Mouse (Mus musculus): Measurements from ENCODE around the gene Lrpprc. TPM values are rescaled to one million over a fixed set of nuclear protein-coding genes. Genes with fewer than 3 reads are reported as not detected.

Gene Lrpprc
- total and polyA plus RNA-seq, 3 experiments = 32.0 to 148 (median 125) TPM

DNA sequence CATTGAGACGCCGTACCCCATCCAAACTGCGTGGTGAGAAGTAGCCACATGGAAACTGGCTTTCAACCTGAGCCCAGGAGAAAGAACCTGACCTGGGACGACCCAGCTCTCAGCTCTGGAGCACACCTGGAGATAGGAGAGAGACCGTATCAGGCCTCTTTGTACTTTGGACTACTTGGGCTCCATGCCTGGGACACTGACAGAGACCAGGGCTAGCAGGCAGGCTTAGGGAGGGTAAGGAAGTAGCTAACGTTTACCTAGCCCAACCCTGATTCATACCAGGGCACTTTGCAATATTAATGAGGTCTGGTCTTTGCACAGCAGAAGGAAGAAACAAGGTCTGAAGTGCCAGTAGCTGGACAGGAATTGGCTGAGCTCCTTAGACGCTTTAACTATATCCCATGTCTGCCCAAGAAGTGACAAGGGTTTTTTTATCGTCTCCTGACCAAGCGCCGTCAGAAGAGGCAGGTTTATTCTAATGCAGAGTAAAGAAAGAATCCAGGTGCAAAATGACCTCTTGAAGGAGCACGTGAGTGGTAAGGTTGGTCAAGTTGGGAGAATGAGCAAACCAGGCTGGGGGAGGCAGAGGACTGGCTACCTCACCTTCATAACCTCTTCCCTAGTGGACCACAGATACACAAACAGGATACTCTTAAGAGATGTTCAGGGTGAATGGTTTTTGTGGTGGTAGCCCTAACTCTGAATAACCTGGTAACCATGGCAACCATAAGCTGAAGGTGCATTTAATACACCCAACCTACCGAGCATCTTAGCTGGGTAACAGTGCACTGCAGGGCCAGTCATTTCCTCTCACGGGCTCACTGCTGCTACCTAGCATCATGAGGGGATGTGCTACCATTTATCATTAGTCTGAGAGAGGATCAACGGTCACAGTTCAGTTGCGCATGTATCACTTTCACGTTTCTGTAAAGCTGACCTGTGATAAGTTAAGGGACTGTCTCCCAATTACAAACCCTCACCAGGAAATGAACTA lies 117.9 kb downstream of the Lrpprc start:
- H3K4me1 ChIP-seq (ENCODE audit: control insufficient read depth, insufficient read depth, low read length) = no peaks in the 10 kb centered on the region
- no peak for TF ChIP-seq EP300 (IDR thresholded peaks at IDR 0.05; ENCODE audit: insufficient read depth, low read depth, low read length)
- TF ChIP-seq CTCF (IDR thresholded peaks at IDR 0.05) = no peak
- no peak for TF ChIP-seq POLR2A (IDR thresholded peaks at IDR 0.05; ENCODE audit: insufficient read depth, low read depth, low read length)
- no peaks in the 10 kb centered on the region for H3K79me2 ChIP-seq (replicated peaks; ENCODE audit: control insufficient read depth, insufficient read depth, low read length)
- 69% methylated on average over 16 of the region's 16 CpGs for WGBS
- H3K27ac ChIP-seq = no peak overlapping the region
- 0 out of 2 replicates have a peak, but pooled peaks cover 2% of the 10 kb centered on the region for H3K27me3 ChIP-seq (ENCODE audit: control insufficient read depth, insufficient read depth, low read length)
- intact Hi-C loops (cut with DNase I) = no loop called here
- H3K4me3 ChIP-seq = no peak overlapping the region
- no peak overlapping the region for H3K9ac ChIP-seq (ENCODE audit: low read depth, low read length)
- H3K36me3 ChIP-seq (ENCODE audit: control insufficient read depth, insufficient read depth, low read length) = no peaks in the 10 kb centered on the region
- no peak for DNase-seq

DNA sequence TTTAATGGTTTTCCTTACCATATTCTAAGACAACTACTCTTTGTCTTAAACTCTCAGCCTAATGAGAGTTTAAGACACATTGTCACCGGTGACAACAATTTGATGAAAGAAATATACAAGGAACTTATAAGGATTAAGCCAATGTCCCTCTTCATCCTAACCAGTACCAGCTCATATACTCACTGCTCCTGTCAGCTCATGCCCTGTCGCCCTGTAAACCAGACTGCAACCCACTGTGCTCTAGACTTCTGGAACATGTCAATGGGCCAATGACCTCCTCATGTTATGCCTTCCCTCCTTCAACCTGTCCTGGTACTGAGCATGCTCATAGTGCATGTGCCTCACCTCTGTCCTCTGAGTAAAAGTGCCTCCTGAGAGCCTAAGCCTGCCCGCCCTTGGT lies 122.7 kb downstream of the Lrpprc start:
- no peak for DNase-seq
- 84% methylated on average over 3 of the region's 3 CpGs for WGBS
- Histone ChIP-seq H3K4me3 (no peak overlapping the region), H3K79me2 (replicated peaks; ENCODE audit: control insufficient read depth, insufficient read depth, low read length) (no peaks in the 10 kb centered on the region), H3K36me3 (ENCODE audit: control insufficient read depth, insufficient read depth, low read length) (no peaks in the 10 kb centered on the region), H3K27me3 (ENCODE audit: control insufficient read depth, insufficient read depth, low read length) (no peaks in the 10 kb centered on the region), H3K27ac (no peak overlapping the region), H3K9ac (ENCODE audit: low read depth, low read length) (no peak overlapping the region), H3K4me1 (ENCODE audit: control insufficient read depth, insufficient read depth, low read length) (no peaks in the 10 kb centered on the region)
- no peak for TF ChIP-seq POLR2A (IDR thresholded peaks at IDR 0.05; ENCODE audit: insufficient read depth, low read depth, low read length)
- no peak for TF ChIP-seq CTCF (IDR thresholded peaks at IDR 0.05)
- TF ChIP-seq EP300 (IDR thresholded peaks at IDR 0.05; ENCODE audit: insufficient read depth, low read depth, low read length) = no peak
- intact Hi-C loops (cut with DNase I) = no loop called here

DNA sequence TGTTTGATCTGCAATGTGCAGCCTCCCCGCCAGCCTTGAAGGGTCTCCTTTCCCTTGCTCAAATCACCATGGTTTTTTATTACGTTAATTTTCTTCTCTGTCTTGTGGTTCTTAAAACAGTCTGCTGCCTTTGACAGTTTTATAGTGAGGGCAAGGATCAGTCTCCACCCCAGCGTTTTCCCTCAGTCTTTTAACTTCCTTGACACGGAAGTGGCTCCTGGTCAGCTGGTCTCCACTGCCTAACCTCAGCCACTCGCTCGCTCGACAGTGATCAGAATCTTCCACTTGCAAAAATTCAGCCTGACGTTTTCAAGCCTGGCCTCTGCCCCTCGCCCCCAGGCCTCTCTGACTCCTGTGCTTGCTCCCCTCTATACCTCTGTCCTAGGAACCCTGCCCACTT lies 124.9 kb downstream of the Lrpprc start:
- Histone ChIP-seq H3K27me3 (ENCODE audit: control insufficient read depth, insufficient read depth, low read length) (no peaks in the 10 kb centered on the region), H3K4me3 (no peak overlapping the region), H3K27ac (no peak overlapping the region), H3K9ac (ENCODE audit: low read depth, low read length) (no peak overlapping the region), H3K36me3 (ENCODE audit: control insufficient read depth, insufficient read depth, low read length) (no peaks in the 10 kb centered on the region), H3K4me1 (ENCODE audit: control insufficient read depth, insufficient read depth, low read length) (no peaks in the 10 kb centered on the region), H3K79me2 (replicated peaks; ENCODE audit: control insufficient read depth, insufficient read depth, low read length) (no peaks in the 10 kb centered on the region)
- WGBS = 50% methylated on average over 9 of the region's 9 CpGs
- intact Hi-C loops (cut with DNase I) = no loop called here
- TF ChIP-seq POLR2A (IDR thresholded peaks at IDR 0.05; ENCODE audit: insufficient read depth, low read depth, low read length) (no peak), CTCF (IDR thresholded peaks at IDR 0.05) (no peak), EP300 (IDR thresholded peaks at IDR 0.05; ENCODE audit: insufficient read depth, low read depth, low read length) (no peak)
- DNase-seq = no peak

DNA sequence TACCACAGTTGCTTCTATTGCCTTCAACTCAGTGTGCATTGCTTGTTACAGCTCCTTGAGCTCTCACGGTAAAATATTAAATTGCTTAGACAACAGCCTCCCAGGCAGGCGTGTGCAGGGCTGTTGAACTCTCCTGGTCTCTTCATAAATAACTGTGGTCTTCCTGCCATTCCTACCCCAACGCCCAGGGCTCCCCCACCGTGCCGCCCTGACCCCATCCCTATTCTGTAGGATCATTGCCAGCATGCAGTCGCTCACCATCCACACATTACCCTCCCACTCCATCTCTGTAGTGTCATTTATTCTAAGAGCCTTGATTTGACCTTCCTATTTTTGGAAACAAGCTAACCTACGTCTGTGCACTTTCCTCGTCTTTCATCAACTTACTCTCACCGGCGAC lies 125.5 kb downstream of the Lrpprc start:
- Histone ChIP-seq H3K4me1 (ENCODE audit: control insufficient read depth, insufficient read depth, low read length) (no peaks in the 10 kb centered on the region), H3K4me3 (no peak overlapping the region), H3K36me3 (ENCODE audit: control insufficient read depth, insufficient read depth, low read length) (no peaks in the 10 kb centered on the region), H3K9ac (ENCODE audit: low read depth, low read length) (no peak overlapping the region), H3K27me3 (ENCODE audit: control insufficient read depth, insufficient read depth, low read length) (no peaks in the 10 kb centered on the region), H3K79me2 (replicated peaks; ENCODE audit: control insufficient read depth, insufficient read depth, low read length) (no peaks in the 10 kb centered on the region), H3K27ac (no peak overlapping the region)
- no peak for DNase-seq
- intact Hi-C loops (cut with DNase I) = no loop called here
- TF ChIP-seq EP300 (IDR thresholded peaks at IDR 0.05; ENCODE audit: insufficient read depth, low read depth, low read length) (no peak), POLR2A (IDR thresholded peaks at IDR 0.05; ENCODE audit: insufficient read depth, low read depth, low read length) (no peak), CTCF (IDR thresholded peaks at IDR 0.05) (no peak)
- WGBS = 56% methylated on average over 10 of the region's 10 CpGs

DNA sequence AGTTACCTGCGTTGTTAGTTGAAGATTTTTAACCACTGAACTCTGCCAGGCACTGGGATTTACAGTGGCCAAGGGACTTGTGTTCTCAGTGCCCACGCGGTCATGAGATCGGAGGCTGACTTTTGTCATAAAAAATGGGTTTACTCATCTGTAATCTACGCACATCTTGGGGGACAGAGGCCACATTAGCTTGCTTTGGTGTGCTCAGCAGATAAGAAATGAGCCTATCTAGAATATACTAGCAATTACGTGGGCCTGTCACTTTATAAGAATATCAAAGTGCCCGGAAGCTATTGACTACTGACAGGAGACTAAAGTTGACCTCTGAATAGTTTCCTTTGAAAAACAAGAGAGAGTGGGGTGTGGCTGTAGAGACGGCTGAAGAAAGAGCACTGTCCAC lies 131.6 kb downstream of the Lrpprc start:
- 80% methylated on average over 8 of the region's 8 CpGs for WGBS

DNA sequence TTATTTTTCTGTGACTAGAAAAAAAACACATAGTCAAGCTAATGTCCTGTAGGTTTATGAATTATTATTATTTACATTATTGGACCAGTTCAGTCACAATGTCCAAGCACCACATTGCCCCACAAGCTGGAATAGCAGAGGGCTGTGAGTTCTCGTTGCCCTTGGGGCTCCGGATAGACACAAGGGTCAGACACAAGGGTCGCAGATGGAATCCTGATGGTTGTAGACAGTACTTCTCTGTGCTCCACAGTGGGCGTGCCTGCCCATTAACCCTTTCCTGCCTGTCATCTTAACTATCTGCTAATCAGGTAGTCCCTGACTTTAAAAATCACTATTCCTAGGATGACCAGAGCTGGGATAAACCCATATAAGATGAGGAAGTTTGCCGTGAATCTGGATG lies 132.4 kb downstream of the Lrpprc start:
- 52% methylated on average over 5 of the region's 5 CpGs for WGBS
- Histone ChIP-seq H3K36me3 (ENCODE audit: control insufficient read depth, insufficient read depth, low read length) (no peaks in the 10 kb centered on the region), H3K4me1 (ENCODE audit: control insufficient read depth, insufficient read depth, low read length) (no peaks in the 10 kb centered on the region), H3K27me3 (ENCODE audit: control insufficient read depth, insufficient read depth, low read length) (no peaks in the 10 kb centered on the region), H3K79me2 (replicated peaks; ENCODE audit: control insufficient read depth, insufficient read depth, low read length) (no peaks in the 10 kb centered on the region), H3K9ac (ENCODE audit: low read depth, low read length) (no peak overlapping the region), H3K4me3 (no peak overlapping the region), H3K27ac (no peak overlapping the region)
- TF ChIP-seq POLR2A (IDR thresholded peaks at IDR 0.05; ENCODE audit: insufficient read depth, low read depth, low read length) = no peak
- no peak for TF ChIP-seq CTCF (IDR thresholded peaks at IDR 0.05)
- no peak for TF ChIP-seq EP300 (IDR thresholded peaks at IDR 0.05; ENCODE audit: insufficient read depth, low read depth, low read length)
- intact Hi-C loops (cut with DNase I) = no loop called here
- DNase-seq = no peak

More for the DNA sequence above, 131.6 kb downstream of the Lrpprc start:
- Histone ChIP-seq H3K36me3 (ENCODE audit: control insufficient read depth, insufficient read depth, low read length) (no peaks in the 10 kb centered on the region), H3K27ac (no peak overlapping the region), H3K79me2 (replicated peaks; ENCODE audit: control insufficient read depth, insufficient read depth, low read length) (no peaks in the 10 kb centered on the region), H3K9ac (ENCODE audit: low read depth, low read length) (no peak overlapping the region), H3K4me3 (no peak overlapping the region), H3K27me3 (ENCODE audit: control insufficient read depth, insufficient read depth, low read length) (no peaks in the 10 kb centered on the region), H3K4me1 (ENCODE audit: control insufficient read depth, insufficient read depth, low read length) (no peaks in the 10 kb centered on the region)
- intact Hi-C loops (cut with DNase I) = no loop called here
- TF ChIP-seq CTCF (IDR thresholded peaks at IDR 0.05) = no peak
- DNase-seq = no peak

Measured in heart, adult 2 months (tissue).